ENCODE assay signal across 9 mouse cellular contexts in the genomic region with DNA sequence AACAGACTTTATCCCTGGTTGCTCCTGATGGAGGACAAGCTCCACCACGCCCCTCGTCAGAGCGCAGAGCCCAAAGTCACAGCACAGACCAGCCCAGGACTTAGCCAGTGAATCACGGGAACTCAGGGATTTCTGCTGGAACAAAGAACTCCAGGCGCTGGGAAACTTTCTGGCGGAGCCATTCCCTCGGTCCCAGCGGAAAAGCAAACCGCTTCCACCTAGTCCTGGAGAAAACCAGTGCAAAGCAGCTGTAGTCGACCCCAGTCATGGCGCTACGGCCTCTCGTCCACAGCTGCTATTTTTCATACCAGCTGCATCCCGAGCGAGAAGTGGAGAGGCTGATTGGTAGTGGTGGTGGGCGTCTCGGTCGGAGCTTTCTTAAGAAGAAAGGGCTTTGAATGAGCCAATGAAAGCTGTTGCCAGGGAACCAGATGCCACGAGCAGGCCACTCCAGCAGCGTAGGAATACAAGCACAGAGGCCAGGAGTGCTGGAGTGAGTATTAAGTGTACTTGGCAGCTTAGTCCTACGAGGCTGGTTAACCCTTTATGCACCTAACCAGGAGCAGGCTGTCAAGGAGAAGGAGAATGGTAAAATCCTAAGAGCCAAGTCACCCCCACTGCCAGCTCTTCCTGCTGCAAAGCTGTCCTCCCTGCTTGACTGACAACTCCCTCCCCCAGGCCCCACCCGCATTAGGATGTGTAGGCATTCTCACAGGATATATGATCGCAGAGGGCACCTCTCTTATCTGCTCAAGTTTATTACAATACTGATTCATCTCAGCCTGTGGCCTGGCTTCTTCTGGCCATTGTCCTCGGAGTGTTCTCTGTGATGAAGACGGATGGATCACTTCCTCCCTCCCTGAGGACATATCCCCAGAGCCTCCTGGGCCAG. TPM values are rescaled to one million over a fixed set of nuclear protein-coding genes. Genes with fewer than 3 reads are reported as not detected.
DNase-seq lines count a peak whose midpoint lies in the region; ATAC-seq and TF ChIP-seq lines count a peak whose summit lies in the region.
"Had no signal": no experiment of that assay in that cellular context is flagged by ENCODE, and none has a peak within 500 bp of the region (broad histone marks: within the 10 kb centered on the region; RNA-seq: fewer than 3 reads in every experiment).

A gene (plus strand): TSS at position 239 of the 892 bp plus-strand sequence.

- 20% methylated on average over 25 of the region's 25 CpGs for WGBS in kidney, adult 2 months
- WGBS in lung, adult 2 months: 12% methylated on average over 25 of the region's 25 CpGs

- H3K36me3 ChIP-seq in kidney, adult 2 months (ENCODE audit: control insufficient read depth, insufficient read depth, low read length): no peaks in the 10 kb centered on the region

- no peak within 1 kb of the TSS for H3K27ac ChIP-seq in kidney, adult 2 months (ENCODE audit: insufficient read depth, low read depth, low read length)

- no peaks in the 10 kb centered on the region for H3K4me1 ChIP-seq in kidney, adult 2 months (ENCODE audit: control insufficient read depth, insufficient read depth, low read length)
- peaks cover 9% of the 10 kb centered on the region for H3K4me1 ChIP-seq in lung, adult 2 months (ENCODE audit: control insufficient read depth, insufficient read depth, low read length)

- H3K27me3 ChIP-seq in kidney, adult 2 months (replicated peaks; ENCODE audit: control insufficient read depth, insufficient read depth, low read length): no peaks in the 10 kb centered on the region
- H3K27me3 ChIP-seq: CH12.LX had no signal

- TF ChIP-seq CTCF in kidney, adult 2 months (conservative IDR thresholded peaks at IDR 0.05; ENCODE audit: insufficient read depth, insufficient read length, low read depth, low read length): no peak
- TF ChIP-seq CTCF in lung, adult 2 months (IDR thresholded peaks at IDR 0.05; ENCODE audit: insufficient read depth, low read length): no peak

- TF ChIP-seq POLR2A in kidney, adult 2 months (IDR thresholded peaks at IDR 0.05; ENCODE audit: low read depth, low read length): no peak
- TF ChIP-seq POLR2A in lung, adult 2 months (IDR thresholded peaks at IDR 0.05; ENCODE audit: borderline replicate concordance, extremely low read depth, low read depth, low read length): no peak

- DNase-seq in kidney, adult 2 months: peak; percentile 4
- DNase-seq in kidney, adult 11 months: no peak
- peak; percentile 66 to 81 for DNase-seq in frontal cortex, postnatal 10 days (ENCODE audit: low spot score in 2 of 2)
- DNase-seq in heart, postnatal 36 days: peak; percentile 34 to 52
- peak; percentile 27 for DNase-seq in layer of hippocampus, adult 9-10 months (ENCODE audit: low spot score)
- peak; percentile 72 for DNase-seq in lung, adult 2 months
- peak; percentile 34 for DNase-seq in ovary, postnatal 36 days (ENCODE audit: low spot score)

- H3K4me3 ChIP-seq in kidney, adult 2 months (ENCODE audit: insufficient read depth, low read depth, low read length): peak within 1 kb of the TSS; percentile 5
- H3K4me3 ChIP-seq in lung, adult 2 months (replicated peaks; ENCODE audit: extremely low read depth, low read depth, low read length): peak within 1 kb of the TSS; percentile 51

- ATAC-seq in erythroid progenitor cell, adult 5-6 weeks (replicated peaks; ENCODE audit: low FRiP score, poor library complexity, severe bottlenecking): no peak

- intact Hi-C loops in heart, postnatal 36 days (cut with DNase I): no loop called here

RNA-seq across cellular contexts. Expression of the gene that starts here (rescaled TPM):
- 0.22 and 0.46 TPM in 2 replicates for polyA plus RNA-seq in kidney, adult 2 months (2012; rRNA removed)
- total RNA-seq in heart, postnatal 36 days (2021): under 1 TPM in 1 of 2 experiments, not detected in 1; 0.28 TPM
- polyA plus RNA-seq in lung, adult 2 months (2012; rRNA removed): 1.6 and 2.5 TPM in 2 replicates
- not detected in 2 replicates for total RNA-seq in erythroid progenitor cell, adult 5-6 weeks (2015; ENCODE audit: low replicate concordance)
- 1.9 TPM in 1 of 2 replicates, not detected in the other for total RNA-seq in erythroid progenitor cell, adult 5-6 weeks (2017; ENCODE audit: low replicate concordance)

Comparison
In these comparisons a context has a peak if more than half of its experiments do, and no peak if none do; other contexts are left out.
1. Peak in DNase-seq and H3K4me3 ChIP-seq in kidney, adult 2 months; RNA of the gene not detected or under 1 TPM.
2. Peak in DNase-seq in heart, postnatal 36 days; RNA of the gene not detected or under 1 TPM.